ENCODE assay signal across 12 mouse cellular contexts in the genomic region with DNA sequence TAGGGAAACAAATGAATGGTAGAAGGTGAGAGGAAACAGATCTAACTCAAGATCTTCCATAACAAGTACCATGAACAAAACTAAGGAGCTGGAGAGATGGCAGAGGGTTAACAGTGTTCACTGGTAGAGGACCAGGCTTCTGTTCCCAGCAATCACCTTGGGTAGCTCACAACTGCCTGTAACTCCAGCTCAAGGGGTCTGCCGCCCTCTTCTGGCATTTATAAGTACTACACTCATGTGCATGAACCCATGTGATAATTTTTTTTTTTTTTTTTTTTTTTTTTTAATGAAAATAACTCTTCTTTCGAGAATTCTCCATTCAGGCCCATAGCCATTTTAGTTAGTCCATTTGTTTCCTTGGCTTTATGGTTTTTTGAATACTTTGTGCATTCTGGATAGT.
DNase-seq lines count a peak whose midpoint lies in the region; ATAC-seq and TF ChIP-seq lines count a peak whose summit lies in the region.
"Had no signal": no experiment of that assay in that cellular context is flagged by ENCODE, and none has a peak within 500 bp of the region (broad histone marks: within the 10 kb centered on the region; RNA-seq: fewer than 3 reads in every experiment).

No protein-coding gene starts in this region.

- no peak overlapping the region for H3K4me3 ChIP-seq in heart, postnatal 0 days (ENCODE audit: low read depth, low read length)
- no peak overlapping the region for H3K4me3 ChIP-seq in heart, embryonic 10.5 days
- H3K4me3 ChIP-seq in midbrain, postnatal 0 days (ENCODE audit: low read depth, low read length) = no peak overlapping the region
- H3K4me3 ChIP-seq in midbrain, embryonic 14.5 days (replicated peaks; ENCODE audit: low read depth, low read length) = no peak overlapping the region
- H3K4me3 ChIP-seq: embryonic facial prominence, embryonic 15.5 days had no signal

- no peak overlapping the region for H3K27ac ChIP-seq in heart, postnatal 0 days (ENCODE audit: low read depth)
- no peak overlapping the region for H3K27ac ChIP-seq in heart, embryonic 10.5 days
- H3K27ac ChIP-seq in midbrain, postnatal 0 days (ENCODE audit: low read depth, low read length) = no peak overlapping the region
- no peak overlapping the region for H3K27ac ChIP-seq in midbrain, embryonic 14.5 days (replicated peaks; ENCODE audit: low read depth, low read length)
- H3K27ac ChIP-seq: embryonic facial prominence, embryonic 15.5 days had no signal

- TF ChIP-seq CTCF in heart, postnatal 0 days (IDR thresholded peaks at IDR 0.05; ENCODE audit: low read depth) = peak; percentile 2; the same call in 1 of the 2 replicates
- peak; percentile 28 for TF ChIP-seq CTCF in midbrain, postnatal 0 days (IDR thresholded peaks at IDR 0.05)

- 48% methylated on average over 2 of the region's 2 CpGs for WGBS in heart, postnatal 0 days
- WGBS in heart, embryonic 10.5 days = 40% methylated on average over 2 of the region's 2 CpGs
- WGBS in midbrain, postnatal 0 days = 45% methylated on average over 2 of the region's 2 CpGs
- WGBS in midbrain, embryonic 14.5 days = 50% methylated on average over 2 of the region's 2 CpGs

- no peaks in the 10 kb centered on the region for H3K27me3 ChIP-seq in heart, postnatal 0 days (ENCODE audit: control insufficient read depth, insufficient read depth, low read length)
- H3K27me3 ChIP-seq in heart, embryonic 10.5 days (ENCODE audit: insufficient read depth, poor library complexity, severe bottlenecking) = no peaks in the 10 kb centered on the region
- H3K27me3 ChIP-seq in midbrain, postnatal 0 days (ENCODE audit: insufficient read depth, low read length) = no peaks in the 10 kb centered on the region
- no peaks in the 10 kb centered on the region for H3K27me3 ChIP-seq in midbrain, embryonic 14.5 days (ENCODE audit: control insufficient read depth, insufficient read depth, low read length)
- H3K27me3 ChIP-seq: embryonic facial prominence, embryonic 15.5 days had no signal

- ATAC-seq in heart, postnatal 0 days (ENCODE audit: insufficient read depth, low read depth) = no peak
- no peak for ATAC-seq in midbrain, postnatal 0 days (ENCODE audit: low FRiP score)
- no peak for ATAC-seq in midbrain, embryonic 14.5 days (ENCODE audit: low FRiP score, low TSS enrichment)

- H3K4me2 ChIP-seq in heart, postnatal 0 days (ENCODE audit: low read depth, low read length) = no peak overlapping the region
- H3K4me2 ChIP-seq in midbrain, postnatal 0 days (ENCODE audit: low read depth, low read length, poor library complexity, severe bottlenecking) = no peak overlapping the region
- no peak overlapping the region for H3K4me2 ChIP-seq in midbrain, embryonic 14.5 days (ENCODE audit: low read length)
- H3K4me2 ChIP-seq: embryonic facial prominence, embryonic 15.5 days; midbrain, embryonic 11.5 days had no signal

- no peaks in the 10 kb centered on the region for H3K36me3 ChIP-seq in heart, postnatal 0 days (replicated peaks; ENCODE audit: control insufficient read depth, insufficient read depth, low read length)
- no peaks in the 10 kb centered on the region for H3K36me3 ChIP-seq in heart, embryonic 10.5 days
- no peaks in the 10 kb centered on the region for H3K36me3 ChIP-seq in midbrain, postnatal 0 days (ENCODE audit: insufficient read depth, low read length)
- H3K36me3 ChIP-seq in midbrain, embryonic 14.5 days (ENCODE audit: control insufficient read depth, insufficient read depth, low read length) = no peaks in the 10 kb centered on the region
- H3K36me3 ChIP-seq: embryonic facial prominence, embryonic 15.5 days had no signal

- no peak for TF ChIP-seq EP300 in heart, postnatal 0 days (IDR thresholded peaks at IDR 0.05; ENCODE audit: low read depth)

- DNase-seq in heart, postnatal 0 days (ENCODE audit: low spot score) = no peak
- DNase-seq in heart, embryonic 10.5 days (ENCODE audit: low spot score) = no peak
- no peak for DNase-seq in midbrain, postnatal 0 days (ENCODE audit: low spot score)
- no peak for DNase-seq in midbrain, embryonic 14.5 days
- peak; percentile 60 for DNase-seq in ZHBTc4 (ENCODE audit: low read depth, low spot score)
- DNase-seq in thymus, postnatal 14 days = peak; percentile 9
- DNase-seq in gastrocnemius, postnatal 25 days = no peak
- no peak for DNase-seq in cerebellum, postnatal 4 days (ENCODE audit: low spot score in 2 of 2)
- DNase-seq: gastrocnemius, postnatal 36 days; heart, postnatal 4 days had no signal

- H3K9ac ChIP-seq in heart, postnatal 0 days (replicated peaks; ENCODE audit: low read depth, low read length) = no peak overlapping the region
- no peak overlapping the region for H3K9ac ChIP-seq in midbrain, postnatal 0 days (replicated peaks; ENCODE audit: low read length, poor library complexity, severe bottlenecking)
- H3K9ac ChIP-seq in midbrain, embryonic 14.5 days (replicated peaks; ENCODE audit: low read length) = no peak overlapping the region
- H3K9ac ChIP-seq: embryonic facial prominence, embryonic 15.5 days had no signal

- no peaks in the 10 kb centered on the region for H3K9me3 ChIP-seq in heart, postnatal 0 days (replicated peaks; ENCODE audit: control insufficient read depth, low read length)
- no peaks in the 10 kb centered on the region for H3K9me3 ChIP-seq in heart, embryonic 10.5 days
- H3K9me3 ChIP-seq in midbrain, postnatal 0 days (ENCODE audit: low read length) = no peaks in the 10 kb centered on the region
- no peaks in the 10 kb centered on the region for H3K9me3 ChIP-seq in midbrain, embryonic 14.5 days (ENCODE audit: control insufficient read depth, low read length)
- H3K9me3 ChIP-seq: embryonic facial prominence, embryonic 15.5 days had no signal

- H3K4me1 ChIP-seq in heart, postnatal 0 days (ENCODE audit: control insufficient read depth, insufficient read depth) = no peaks in the 10 kb centered on the region
- no peaks in the 10 kb centered on the region for H3K4me1 ChIP-seq in heart, embryonic 10.5 days
- H3K4me1 ChIP-seq in midbrain, postnatal 0 days (ENCODE audit: insufficient read depth, low read length) = no peaks in the 10 kb centered on the region
- no peaks in the 10 kb centered on the region for H3K4me1 ChIP-seq in midbrain, embryonic 14.5 days (ENCODE audit: control insufficient read depth, insufficient read depth, low read length)
- H3K4me1 ChIP-seq: embryonic facial prominence, embryonic 15.5 days had no signal

Comparison
In these comparisons a context has a peak if more than half of its experiments do, and no peak if none do; other contexts are left out.
1. DNase-seq: peak in ZHBTc4 (single experiment) and thymus, postnatal 14 days (single experiment); none in heart, postnatal 0 days (single experiment), heart, embryonic 10.5 days (single experiment), midbrain, postnatal 0 days (single experiment), midbrain, embryonic 14.5 days (single experiment), gastrocnemius, postnatal 25 days (single experiment) and cerebellum, postnatal 4 days (0 of 2).